Comparison of ENCODE assay signal across 9 mouse cellular contexts in genomic region chrX:36183625-36184024, GRCm38 (mm10). TPM values are rescaled to one million over a fixed set of nuclear protein-coding genes. Genes with fewer than 3 reads are reported as not detected.
A peak's percentile ranks its signal among the peaks of the same experiment; 100 is the strongest.
DNase-seq lines count a peak whose midpoint lies in the region; TF ChIP-seq lines count a peak whose summit lies in the region.
"Had no signal": no experiment of that assay in that cellular context is flagged by ENCODE, and none has a peak within 500 bp of the region (broad histone marks: within the 10 kb centered on the region; RNA-seq: fewer than 3 reads in every experiment).

No protein-coding gene starts in this region.

- peak; percentile 64 for TF ChIP-seq CTCF in left cerebral cortex, adult 2 months (IDR thresholded peaks at IDR 0.05)

- no peak overlapping the region for H3K4me3 ChIP-seq in left cerebral cortex, adult 2 months

- no peak overlapping the region for H3K27ac ChIP-seq in left cerebral cortex, adult 2 months
- H3K27ac ChIP-seq: macrophage had no signal

- peak in 1 of 2 experiments; percentile 30 for DNase-seq in left cerebral cortex, adult 2 months (ENCODE audit: extremely low spot score in 1 of 2, low spot score in 2 of 2)
- no peak for DNase-seq in left cerebral cortex, postnatal 36 days (ENCODE audit: low spot score in 2 of 2)
- DNase-seq in CD8-positive naive resting alpha-beta T cell, adult 2 months (ENCODE audit: low read depth in 2 of 2, low spot score in 2 of 2): peak; percentile 1 to 14
- peak; percentile 16 for DNase-seq in Muller cell, postnatal 12 days (ENCODE audit: inconsistent ontology term)
- DNase-seq in embryo, embryonic 9.5 days (ENCODE audit: extremely low spot score): peak; percentile 43
- peak; percentile 49 for DNase-seq in kidney, postnatal 14 days
- peak; percentile 15 for DNase-seq in skeletal muscle tissue, adult 2 months (ENCODE audit: low read depth, low spot score)

- intact Hi-C loops in left cerebral cortex, adult 2 months (cut with DNase I): loop anchor here (5.0 kb wide), 1 partner anchor 351 kb away; no protein-coding TSS in a partner anchor
- intact Hi-C loops in left cerebral cortex, postnatal 36 days (cut with DNase I): loop anchor here (5.0 kb wide), 1 partner anchor 141 kb away; no protein-coding TSS in a partner anchor

RNA-seq across cellular contexts. Expression of gene Zcchc12, which starts 12.1 kb away (rescaled TPM):
- 10 to 100 TPM; 55.3 to 72.1 TPM for total RNA-seq in left cerebral cortex, adult 2 months (2021)
- total RNA-seq in left cerebral cortex, postnatal 36 days (2021): 10 to 100 TPM; 39.9 to 69.1 TPM
- total RNA-seq: gastrocnemius, postnatal 36 days had no signal

Comparison
In these comparisons a context has a peak if more than half of its experiments do, and no peak if none do; other contexts are left out.
1. DNase-seq: peak in CD8-positive naive resting alpha-beta T cell, adult 2 months (2 of 2), Muller cell, postnatal 12 days (single experiment), embryo, embryonic 9.5 days (single experiment), kidney, postnatal 14 days (single experiment) and skeletal muscle tissue, adult 2 months (single experiment); none in left cerebral cortex, postnatal 36 days (0 of 2).